Mouse (Mus musculus): ENCODE data around the gene Dnah3. TPM values are rescaled to one million over a fixed set of nuclear protein-coding genes. Genes with fewer than 3 reads are reported as not detected.

The Dnah3 gene
- 0.25 and 0.29 TPM in 2 replicates for polyA plus RNA-seq (2012; rRNA removed)

- TF ChIP-seq POLR2A (IDR thresholded peaks at IDR 0.05; ENCODE audit: extremely low read depth, insufficient read depth, low read length) (no peak), CTCF (IDR thresholded peaks at IDR 0.05; ENCODE audit: extremely low read depth, insufficient read depth, low read length) (no peak)
- Histone ChIP-seq H3K4me1 (ENCODE audit: control insufficient read depth, insufficient read depth, low read length) (no peaks in the 10 kb centered on the region), H3K27ac (ENCODE audit: insufficient read depth, low read length) (no peak within 1 kb of the TSS), H3K4me3 (ENCODE audit: insufficient read depth, low read length) (no peak within 1 kb of the TSS)
Observed at GRCm38 (mm10) chr7:120095180-120095579, at the start of gene Dnah3. Gene Dnah3 (minus strand): TSS chr7:120095280.

- Histone ChIP-seq H3K4me3 (ENCODE audit: insufficient read depth, low read length) (no peak overlapping the region), H3K27ac (ENCODE audit: insufficient read depth, low read length) (no peak overlapping the region), H3K4me1 (ENCODE audit: control insufficient read depth, insufficient read depth, low read length) (no peaks in the 10 kb centered on the region)
- TF ChIP-seq POLR2A (IDR thresholded peaks at IDR 0.05; ENCODE audit: extremely low read depth, insufficient read depth, low read length) (no peak), CTCF (IDR thresholded peaks at IDR 0.05; ENCODE audit: extremely low read depth, insufficient read depth, low read length) (no peak)
Observed at GRCm38 (mm10) chr7:120142743-120143142, 47.7 kb upstream of the Dnah3 start.

- H3K4me1 ChIP-seq (ENCODE audit: control insufficient read depth, insufficient read depth, low read length), result no peaks in the 10 kb centered on the region; the same call in 1 of the 2 replicates
- TF ChIP-seq CTCF (IDR thresholded peaks at IDR 0.05; ENCODE audit: extremely low read depth, insufficient read depth, low read length) (no peak), POLR2A (IDR thresholded peaks at IDR 0.05; ENCODE audit: extremely low read depth, insufficient read depth, low read length) (no peak)
- H3K4me3 ChIP-seq (ENCODE audit: insufficient read depth, low read length), result no peak overlapping the region
- no peak overlapping the region for H3K27ac ChIP-seq (ENCODE audit: insufficient read depth, low read length)
Observed at GRCm38 (mm10) chr7:120128951-120129350, 33.9 kb upstream of the Dnah3 start.

GRCm38 (mm10) chr7:120127686-120128059 is 32.6 kb upstream of the Dnah3 start:
- H3K27ac ChIP-seq (ENCODE audit: insufficient read depth, low read length), result no peak overlapping the region
- H3K4me3 ChIP-seq (ENCODE audit: insufficient read depth, low read length), result no peak overlapping the region
- TF ChIP-seq CTCF (IDR thresholded peaks at IDR 0.05; ENCODE audit: extremely low read depth, insufficient read depth, low read length) (no peak), POLR2A (IDR thresholded peaks at IDR 0.05; ENCODE audit: extremely low read depth, insufficient read depth, low read length) (no peak)
- no peaks in the 10 kb centered on the region; the same call in 1 of the 2 replicates for H3K4me1 ChIP-seq (ENCODE audit: control insufficient read depth, insufficient read depth, low read length)

GRCm38 (mm10) chr7:120126976-120127685 is 32.1 kb upstream of the Dnah3 start:
- H3K4me1 ChIP-seq (ENCODE audit: control insufficient read depth, insufficient read depth, low read length), result no peaks in the 10 kb centered on the region; the same call in 1 of the 2 replicates
- TF ChIP-seq POLR2A (IDR thresholded peaks at IDR 0.05; ENCODE audit: extremely low read depth, insufficient read depth, low read length) (no peak), CTCF (IDR thresholded peaks at IDR 0.05; ENCODE audit: extremely low read depth, insufficient read depth, low read length) (no peak)
- no peak overlapping the region for H3K27ac ChIP-seq (ENCODE audit: insufficient read depth, low read length)
- H3K4me3 ChIP-seq (ENCODE audit: insufficient read depth, low read length), result no peak overlapping the region

GRCm38 (mm10) chr7:120124844-120125243 is 29.8 kb upstream of the Dnah3 start:
- Histone ChIP-seq H3K4me1 (ENCODE audit: control insufficient read depth, insufficient read depth, low read length) (no peaks in the 10 kb centered on the region; the same call in 1 of the 2 replicates), H3K4me3 (ENCODE audit: insufficient read depth, low read length) (no peak overlapping the region), H3K27ac (ENCODE audit: insufficient read depth, low read length) (no peak overlapping the region)
- TF ChIP-seq POLR2A (IDR thresholded peaks at IDR 0.05; ENCODE audit: extremely low read depth, insufficient read depth, low read length), result no peak
- TF ChIP-seq CTCF (IDR thresholded peaks at IDR 0.05; ENCODE audit: extremely low read depth, insufficient read depth, low read length), result peak; percentile 89

GRCm38 (mm10) chr7:120123776-120124175 is 28.7 kb upstream of the Dnah3 start:
- no peak for TF ChIP-seq POLR2A (IDR thresholded peaks at IDR 0.05; ENCODE audit: extremely low read depth, insufficient read depth, low read length)
- no peak for TF ChIP-seq CTCF (IDR thresholded peaks at IDR 0.05; ENCODE audit: extremely low read depth, insufficient read depth, low read length)
- Histone ChIP-seq H3K4me1 (ENCODE audit: control insufficient read depth, insufficient read depth, low read length) (no peaks in the 10 kb centered on the region; the same call in 1 of the 2 replicates), H3K27ac (ENCODE audit: insufficient read depth, low read length) (no peak overlapping the region), H3K4me3 (ENCODE audit: insufficient read depth, low read length) (no peak overlapping the region)

- Histone ChIP-seq H3K27ac (ENCODE audit: insufficient read depth, low read length) (no peak overlapping the region), H3K4me1 (ENCODE audit: control insufficient read depth, insufficient read depth, low read length) (no peaks in the 10 kb centered on the region), H3K4me3 (ENCODE audit: insufficient read depth, low read length) (no peak overlapping the region)
- TF ChIP-seq CTCF (IDR thresholded peaks at IDR 0.05; ENCODE audit: extremely low read depth, insufficient read depth, low read length) (no peak), POLR2A (IDR thresholded peaks at IDR 0.05; ENCODE audit: extremely low read depth, insufficient read depth, low read length) (no peak)
Observed at GRCm38 (mm10) chr7:120117529-120117928, 22.4 kb upstream of the Dnah3 start.

GRCm38 (mm10) chr7:120116976-120117375 is 21.9 kb upstream of the Dnah3 start:
- H3K27ac ChIP-seq (ENCODE audit: insufficient read depth, low read length), result no peak overlapping the region
- no peak overlapping the region for H3K4me3 ChIP-seq (ENCODE audit: insufficient read depth, low read length)
- no peak for TF ChIP-seq CTCF (IDR thresholded peaks at IDR 0.05; ENCODE audit: extremely low read depth, insufficient read depth, low read length)
- no peak for TF ChIP-seq POLR2A (IDR thresholded peaks at IDR 0.05; ENCODE audit: extremely low read depth, insufficient read depth, low read length)
- H3K4me1 ChIP-seq (ENCODE audit: control insufficient read depth, insufficient read depth, low read length), result no peaks in the 10 kb centered on the region

- Histone ChIP-seq H3K4me3 (ENCODE audit: insufficient read depth, low read length) (no peak overlapping the region), H3K4me1 (ENCODE audit: control insufficient read depth, insufficient read depth, low read length) (no peaks in the 10 kb centered on the region), H3K27ac (ENCODE audit: insufficient read depth, low read length) (no peak overlapping the region)
- TF ChIP-seq CTCF (IDR thresholded peaks at IDR 0.05; ENCODE audit: extremely low read depth, insufficient read depth, low read length) (no peak), POLR2A (IDR thresholded peaks at IDR 0.05; ENCODE audit: extremely low read depth, insufficient read depth, low read length) (no peak)
Observed at GRCm38 (mm10) chr7:120109676-120110075, 14.6 kb upstream of the Dnah3 start.

Data from cortical plate, adult 2 months (tissue).